Mouse (Mus musculus) splenic B cell, adult 2 months (primary cell): ENCODE measurements around the gene Wnk1.
"Not testable (repeated sequence)": the region's sequence is repeated elsewhere in the genome, so short reads cannot be mapped to it uniquely, and the experiment has no call there.

Experiments
- DNase-seq: peaks from one replicate; pipeline ENCODE4 v3.0.0-alpha.2; 2011; ENCODE audit warnings: low read depth, low spot score
- H3K27me3 ChIP-seq: 2 replicates; pipeline ENCODE4 v1.6.1; 2012; ENCODE audit warnings: mild to moderate bottlenecking, low read length, moderate library complexity, mixed read lengths; ENCODE audit not compliant: control insufficient read depth, poor library complexity, insufficient read depth, severe bottlenecking
- H3K36me3 ChIP-seq: 2 replicates; pipeline ENCODE4 v1.6.1; 2012; ENCODE audit warnings: mild to moderate bottlenecking, low read length, moderate library complexity, mixed read lengths; ENCODE audit not compliant: control insufficient read depth, poor library complexity, insufficient read depth, severe bottlenecking

Gene Wnk1

DNA sequence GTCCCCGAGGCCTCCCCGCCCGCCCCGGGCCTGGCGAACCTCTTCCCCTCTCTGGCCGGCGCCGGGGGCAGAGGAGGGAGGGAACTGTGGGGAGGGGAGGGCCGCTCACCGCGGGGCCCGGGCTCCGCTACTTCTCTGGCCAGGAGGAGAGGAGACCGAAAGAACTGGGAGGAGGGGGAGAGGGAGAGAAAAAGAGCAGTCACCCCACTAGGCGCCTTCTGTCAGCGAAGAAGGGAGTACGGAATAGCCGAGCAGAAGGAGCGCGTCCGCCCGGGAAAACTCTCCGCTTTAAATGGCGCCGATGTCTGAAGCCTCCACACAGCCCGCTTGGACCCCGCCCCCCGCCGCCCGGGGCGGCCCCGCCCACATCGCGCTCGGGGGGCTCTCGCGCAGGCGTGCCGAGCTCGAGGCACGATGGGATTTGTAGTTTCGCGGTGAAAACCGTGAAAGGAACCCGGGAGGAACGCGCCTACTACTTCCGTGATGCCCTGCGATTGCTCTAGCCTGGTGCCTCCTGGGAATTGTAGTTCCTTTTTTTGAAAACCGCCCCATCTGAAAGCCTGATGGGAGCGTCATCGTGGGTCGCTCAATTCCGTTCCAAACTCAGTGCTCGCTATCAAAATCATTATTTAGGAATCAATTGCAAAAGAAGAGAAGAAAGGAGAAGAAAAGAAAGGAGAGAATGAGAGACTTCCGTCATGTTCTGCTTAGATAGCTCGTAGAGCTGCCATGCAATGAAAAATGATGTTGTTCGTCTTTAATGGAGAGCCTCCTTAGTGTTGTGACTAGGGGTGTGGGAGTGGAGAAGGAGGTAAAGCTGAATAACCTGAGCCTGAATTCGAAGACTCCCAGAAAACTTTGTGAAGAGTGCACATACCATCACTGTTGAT lies at the start of gene Wnk1:
Gene Wnk1 (minus strand): TSS at position 307 of the 890 bp plus-strand sequence.
- Histone ChIP-seq H3K27me3 (no peaks in the 10 kb centered on the region), H3K36me3 (no peaks in the 10 kb centered on the region; the same call in 1 of the 2 replicates)
- peak; percentile 99 for DNase-seq

DNA sequence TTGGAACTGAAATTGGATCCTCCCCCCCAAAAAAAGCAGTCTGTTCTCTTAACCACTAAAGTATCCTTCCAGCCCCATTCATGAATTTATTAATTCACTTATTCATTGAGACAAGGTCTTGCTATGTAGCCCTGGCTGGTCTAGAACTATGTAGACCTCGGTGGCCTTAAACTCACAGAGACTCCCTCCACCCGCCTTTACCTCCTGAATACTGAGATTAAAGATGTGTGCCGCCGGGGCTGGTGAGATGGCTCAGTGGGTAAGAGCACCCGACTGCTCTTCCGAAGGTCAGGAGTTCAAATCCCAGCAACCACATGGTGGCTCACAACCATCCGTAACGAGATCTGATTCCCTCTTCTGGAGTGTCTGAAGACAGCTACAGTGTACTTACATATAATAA lies 48.6 kb upstream of the Wnk1 start:
- H3K27me3 ChIP-seq, DNase-seq, H3K36me3 ChIP-seq: not testable (repeated sequence)

DNA sequence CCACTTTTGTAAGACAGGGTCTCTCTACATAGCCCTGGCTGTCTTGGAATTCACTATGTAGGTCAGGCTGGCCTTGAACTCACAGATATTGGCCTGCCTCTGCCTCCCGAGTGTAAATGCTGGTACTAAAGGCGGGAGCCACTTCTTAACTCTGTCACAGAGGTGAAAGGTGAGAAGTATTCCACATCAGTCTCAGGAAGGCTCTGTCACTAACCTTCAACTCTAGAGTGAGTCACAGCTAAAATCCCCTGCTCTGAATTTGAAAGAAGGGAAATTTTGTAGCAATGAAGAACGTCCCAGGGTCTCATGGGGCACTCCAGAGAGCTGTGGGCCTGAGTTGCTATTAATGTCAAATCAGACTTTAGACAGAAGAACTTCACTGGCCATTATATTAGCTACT lies 47.4 kb upstream of the Wnk1 start:
- DNase-seq = peak; percentile 40
- H3K36me3 ChIP-seq = no peaks in the 10 kb centered on the region
- H3K27me3 ChIP-seq = no peaks in the 10 kb centered on the region

DNA sequence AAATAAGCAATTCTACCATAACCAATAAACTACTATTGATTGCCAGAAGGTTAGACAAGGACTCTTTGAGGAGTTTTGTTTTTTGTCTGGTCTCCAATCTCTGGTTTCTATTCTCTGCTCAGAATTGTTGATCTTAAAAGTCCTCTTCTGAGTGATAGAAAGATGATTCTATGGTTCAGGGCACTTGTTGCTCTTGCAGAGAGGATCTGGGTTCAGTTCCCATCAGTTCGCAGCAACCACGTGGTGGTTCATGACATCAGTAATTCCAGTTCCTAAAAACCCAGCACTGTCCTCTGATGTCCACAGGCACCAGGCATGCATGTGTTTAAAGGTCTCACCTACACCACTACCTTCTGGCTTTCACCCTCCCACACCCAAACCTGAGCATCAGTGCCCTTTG lies 46.5 kb upstream of the Wnk1 start:
- Histone ChIP-seq H3K36me3 (no peaks in the 10 kb centered on the region), H3K27me3 (no peaks in the 10 kb centered on the region)
- peak; percentile 65 for DNase-seq

DNA sequence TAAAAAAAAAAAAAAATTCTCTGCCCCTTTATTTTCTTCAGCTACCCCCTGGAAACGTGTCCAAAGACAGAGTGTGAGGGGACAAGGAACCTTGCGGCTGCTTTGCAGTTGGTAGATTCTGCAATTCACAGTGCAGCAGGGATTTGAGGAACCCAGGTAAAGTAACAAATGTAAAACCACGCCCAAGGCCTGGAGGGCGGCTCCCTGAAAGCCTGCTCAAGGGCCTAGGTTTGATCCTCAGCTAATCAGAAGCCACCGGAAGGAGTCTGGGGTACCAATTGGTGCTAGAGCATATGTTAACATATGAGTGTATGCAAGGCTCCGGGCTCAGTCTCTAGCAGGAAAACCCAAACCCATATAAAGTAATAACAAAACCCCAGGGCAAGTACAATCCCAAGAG lies 45.0 kb upstream of the Wnk1 start:
- no peak for DNase-seq
- no peaks in the 10 kb centered on the region for H3K36me3 ChIP-seq
- no peaks in the 10 kb centered on the region for H3K27me3 ChIP-seq

DNA sequence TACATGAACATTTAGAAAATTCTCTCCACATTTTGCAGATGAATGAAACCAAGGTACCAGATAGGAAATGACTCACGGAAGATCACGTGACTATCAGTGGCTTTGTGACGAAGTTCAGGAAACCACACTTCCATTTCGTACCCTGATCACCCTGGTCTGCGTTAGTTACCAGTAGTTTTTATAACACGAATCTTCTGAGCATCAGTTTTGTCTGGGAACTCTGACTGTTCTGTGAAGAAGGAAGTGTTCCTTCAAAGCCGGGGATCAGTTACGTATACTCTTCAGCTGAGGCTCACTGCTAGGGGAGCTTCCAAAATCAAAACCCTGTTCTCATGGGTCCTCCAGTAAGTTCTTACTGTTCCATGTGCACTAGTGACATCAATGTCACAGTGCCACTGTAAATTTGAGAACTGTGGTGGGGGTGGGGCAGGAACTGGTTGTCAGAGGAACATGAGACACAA lies 44.5 kb upstream of the Wnk1 start:
- Histone ChIP-seq H3K27me3 (no peaks in the 10 kb centered on the region), H3K36me3 (no peaks in the 10 kb centered on the region)
- peak; percentile 96 for DNase-seq

DNA sequence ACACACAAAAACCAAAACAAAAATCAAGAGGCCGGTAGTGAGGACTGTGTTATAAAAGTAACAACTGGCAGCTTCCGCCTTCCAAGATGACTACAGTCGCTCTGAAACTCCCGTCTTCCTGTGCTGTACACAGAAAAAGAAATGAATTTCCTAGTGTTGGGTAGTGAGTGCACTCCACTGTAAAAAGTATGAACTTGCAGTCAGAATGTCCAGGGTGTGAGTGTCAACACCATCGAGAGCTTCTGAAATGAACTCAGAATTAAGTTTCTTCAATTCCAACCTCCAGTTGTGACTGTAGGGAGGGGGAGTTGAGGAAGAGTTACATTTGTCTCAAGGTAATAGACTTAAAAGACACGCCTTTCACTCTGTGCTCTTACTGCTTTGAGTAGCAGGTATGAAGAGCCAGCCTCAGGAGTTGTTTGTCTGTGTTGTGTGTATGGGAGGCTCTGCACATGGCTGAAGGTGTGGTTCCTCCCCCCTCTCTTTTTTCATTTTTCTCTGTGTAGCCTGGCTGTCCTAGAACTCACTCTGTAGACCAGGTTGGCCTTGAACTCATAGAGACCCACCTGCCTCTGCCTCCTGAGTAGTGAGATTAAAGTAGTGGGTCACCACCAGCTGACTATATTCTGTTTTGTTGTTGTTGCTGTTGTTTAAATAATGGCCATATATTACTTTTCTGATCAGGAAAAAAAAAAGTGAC lies 43.9 kb upstream of the Wnk1 start:
- no peaks in the 10 kb centered on the region for H3K36me3 ChIP-seq
- H3K27me3 ChIP-seq = no peaks in the 10 kb centered on the region
- DNase-seq = no peak

DNA sequence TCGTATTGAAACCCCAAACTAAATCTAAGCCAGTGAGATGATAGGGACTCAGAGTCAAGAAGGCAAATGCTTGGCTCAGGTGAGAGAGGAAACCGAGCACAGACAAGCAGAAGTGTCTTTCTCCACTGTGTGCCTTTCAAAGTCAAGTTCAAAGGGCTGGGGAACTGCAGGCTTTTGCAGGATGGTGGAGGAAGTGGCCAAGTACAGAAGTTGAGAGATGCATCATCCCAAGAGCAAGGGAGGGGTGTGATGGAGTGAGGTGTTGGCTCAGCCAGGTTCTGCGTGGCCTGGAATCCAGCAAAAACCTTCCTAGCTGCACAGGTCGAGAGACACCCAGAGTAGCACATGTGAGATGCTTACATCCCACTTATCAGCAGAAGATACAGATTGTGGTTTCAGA lies 43.0 kb upstream of the Wnk1 start:
- Histone ChIP-seq H3K27me3 (no peaks in the 10 kb centered on the region), H3K36me3 (no peaks in the 10 kb centered on the region)
- DNase-seq = no peak

DNA sequence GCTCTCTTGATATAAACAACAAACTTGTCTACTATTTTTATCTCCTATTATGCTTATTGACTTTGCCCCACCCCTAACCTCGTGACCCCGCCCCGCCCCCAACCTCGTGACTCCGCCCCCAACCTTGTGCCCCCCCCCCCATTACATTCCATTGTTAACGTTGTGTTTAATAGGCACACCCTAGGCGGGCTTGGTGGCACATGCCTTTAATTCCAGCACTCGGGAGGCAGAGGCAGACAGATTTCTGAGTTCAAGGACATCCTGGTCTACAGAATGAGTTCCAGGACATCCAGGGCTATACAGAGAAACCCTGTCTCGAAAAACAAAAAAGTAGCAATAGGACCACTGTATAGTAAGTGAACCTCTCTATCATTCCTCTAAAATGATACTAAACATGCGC lies 41.1 kb upstream of the Wnk1 start:
- DNase-seq = no peak
- no peaks in the 10 kb centered on the region for H3K36me3 ChIP-seq
- H3K27me3 ChIP-seq = no peaks in the 10 kb centered on the region; the same call in 1 of the 2 replicates

DNA sequence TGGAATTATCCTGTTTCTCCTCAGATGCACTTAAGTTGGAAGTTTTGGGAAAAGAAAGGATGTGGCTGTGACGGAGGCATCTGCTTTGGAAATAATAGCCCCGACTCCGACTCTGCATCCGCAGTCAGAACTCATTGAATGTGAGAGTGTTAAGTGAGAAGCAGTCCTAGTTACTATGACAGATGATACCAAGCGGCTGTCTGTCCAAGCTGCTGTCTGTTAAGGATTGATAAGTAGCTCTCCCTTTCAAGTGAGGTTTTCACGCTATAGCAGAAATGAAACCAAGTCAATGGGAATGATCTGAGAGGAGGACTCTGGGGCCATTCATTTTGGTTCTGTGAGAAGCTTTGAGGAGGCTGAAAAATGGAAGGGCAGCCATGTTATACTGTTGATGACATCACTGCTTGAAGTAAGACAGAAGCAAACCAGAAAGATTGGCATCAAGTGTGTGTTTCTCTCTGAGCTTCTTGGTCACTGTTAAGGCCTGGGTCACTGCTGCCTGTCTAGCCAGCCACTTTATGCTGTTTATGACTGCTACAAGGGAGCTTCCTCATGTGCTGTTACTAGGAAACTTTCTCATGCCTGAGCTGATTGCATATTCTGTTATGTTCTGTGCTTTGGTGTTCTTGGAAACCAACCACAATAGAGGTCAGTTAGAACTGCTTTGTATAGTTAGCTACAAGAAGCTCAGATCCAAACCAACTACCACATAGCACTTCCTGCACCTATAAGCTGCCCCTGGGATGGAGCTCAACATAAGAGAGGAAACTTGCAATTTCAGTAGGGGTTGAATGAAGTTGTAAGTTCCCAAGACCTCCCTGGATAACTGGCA lies 38.4 kb upstream of the Wnk1 start:
- no peaks in the 10 kb centered on the region; the same call in 1 of the 2 replicates for H3K27me3 ChIP-seq
- peak; percentile 33 for DNase-seq
- no peaks in the 10 kb centered on the region for H3K36me3 ChIP-seq

DNA sequence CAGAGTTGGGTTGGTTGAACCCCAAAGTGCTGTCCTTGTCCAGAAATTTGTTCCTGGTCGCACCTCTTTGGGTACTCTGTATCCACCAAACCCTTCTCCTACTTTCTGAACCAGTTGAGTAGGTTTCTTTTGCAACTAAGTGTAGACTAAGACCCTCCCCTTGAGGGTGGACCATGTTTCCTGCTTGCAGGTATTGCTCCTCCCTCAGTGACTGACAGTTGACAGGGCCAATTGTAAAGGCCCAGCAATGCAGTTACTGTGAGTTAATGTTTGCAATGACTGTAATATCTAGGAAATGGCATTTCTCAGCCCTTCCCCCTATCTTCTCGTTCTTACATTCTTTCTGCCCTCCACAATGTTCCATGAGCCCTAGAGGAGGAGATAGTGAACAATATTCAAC lies 34.2 kb upstream of the Wnk1 start:
- Histone ChIP-seq H3K36me3 (no peaks in the 10 kb centered on the region), H3K27me3 (no peaks in the 10 kb centered on the region; the same call in 1 of the 2 replicates)
- peak; percentile 38 for DNase-seq

DNA sequence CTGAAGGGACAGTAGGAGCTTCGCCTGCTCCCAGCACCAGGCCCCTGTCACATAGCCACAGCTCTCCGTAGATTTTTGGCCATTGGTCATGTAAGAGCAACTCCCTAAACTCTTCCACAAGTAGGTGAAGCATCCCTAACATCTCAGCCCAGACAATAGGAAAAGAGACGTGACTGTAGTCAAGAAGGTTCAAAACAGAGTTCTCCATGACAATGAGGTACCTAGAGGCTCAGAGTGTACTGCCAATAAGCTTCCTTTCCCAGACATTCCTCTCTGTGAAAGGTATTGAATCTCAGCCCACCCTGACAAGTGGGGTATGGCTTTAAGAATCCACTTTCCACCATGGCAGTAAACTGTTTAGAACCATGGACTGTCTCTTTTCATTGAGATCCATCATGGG lies 31.1 kb upstream of the Wnk1 start:
- no peak for DNase-seq
- no peaks in the 10 kb centered on the region for H3K27me3 ChIP-seq
- H3K36me3 ChIP-seq = no peaks in the 10 kb centered on the region

DNA sequence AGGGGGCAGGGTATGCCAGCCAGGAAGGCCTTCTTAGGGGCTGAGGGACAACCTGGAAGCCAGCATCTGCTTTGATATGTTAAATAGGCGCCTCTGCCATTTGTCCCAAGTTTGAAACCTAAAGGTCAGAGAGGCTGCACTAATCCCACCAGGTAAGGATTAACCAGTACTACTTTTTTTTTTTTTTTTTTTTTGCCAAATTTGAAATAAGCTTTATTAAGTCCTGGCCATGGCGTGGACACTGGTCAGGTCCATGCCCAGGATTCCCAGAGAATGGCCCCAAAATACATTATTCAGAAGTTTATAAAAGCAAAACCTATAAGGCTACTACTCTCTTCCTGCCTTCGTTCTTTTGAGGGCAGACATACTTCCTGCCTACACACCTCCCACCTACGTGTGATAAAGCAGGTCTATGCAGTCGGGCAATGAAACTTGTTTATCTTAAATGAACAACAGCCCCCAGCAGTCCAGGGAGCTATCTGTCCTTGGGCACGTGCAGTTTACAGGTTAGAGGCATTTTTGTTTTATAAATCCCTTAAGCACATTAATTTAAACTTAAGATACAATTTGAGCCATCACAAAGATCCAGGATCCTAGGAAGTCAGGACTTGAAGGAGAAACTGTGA lies 27.2 kb upstream of the Wnk1 start:
- DNase-seq = no peak
- Histone ChIP-seq H3K36me3 (no peaks in the 10 kb centered on the region), H3K27me3 (no peaks in the 10 kb centered on the region)

DNA sequence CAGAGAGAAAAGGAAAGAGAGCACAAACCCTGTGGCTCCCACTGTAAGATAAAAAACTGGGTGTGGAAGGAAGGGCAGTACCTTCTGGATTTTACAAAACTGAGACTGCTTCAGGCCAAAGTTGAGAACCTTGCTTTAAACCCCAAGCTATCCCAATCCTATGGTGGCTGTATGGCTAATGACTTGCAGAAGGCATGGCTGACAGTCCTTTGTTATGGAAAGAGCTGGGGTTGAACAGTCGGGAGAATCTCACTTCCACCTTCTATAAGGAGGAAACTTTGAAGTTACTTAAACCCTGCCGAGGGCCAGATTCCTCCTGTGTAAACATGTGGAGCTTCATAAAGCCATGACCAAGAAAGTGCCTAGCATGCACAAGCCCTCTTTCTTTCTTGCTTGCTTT lies 26.2 kb upstream of the Wnk1 start:
- DNase-seq = no peak
- no peaks in the 10 kb centered on the region for H3K36me3 ChIP-seq

More for the DNA sequence above, 26.2 kb upstream of the Wnk1 start:
- no peaks in the 10 kb centered on the region for H3K27me3 ChIP-seq
